Mouse (Mus musculus) spleen, adult 2 months (tissue): Measurements from ENCODE around the gene Utp15.

Experiments used
- CTCF ChIP-seq: fragments of 200-500 bp; IDR thresholded peaks from 2 replicates; pipeline ENCODE4 v1.5.1; 2011; ENCODE audit warnings: mild to moderate bottlenecking, inconsistent platforms; ENCODE audit not compliant: insufficient read depth, insufficient read length, insufficient replicate concordance; ENCODE audit errors: extremely low read depth
- POLR2A ChIP-seq: fragments of 200-500 bp; IDR thresholded peaks from 2 replicates; pipeline ENCODE4 v1.6.1; 2011; ENCODE audit warnings: low read depth, low read length, inconsistent platforms

DNA sequence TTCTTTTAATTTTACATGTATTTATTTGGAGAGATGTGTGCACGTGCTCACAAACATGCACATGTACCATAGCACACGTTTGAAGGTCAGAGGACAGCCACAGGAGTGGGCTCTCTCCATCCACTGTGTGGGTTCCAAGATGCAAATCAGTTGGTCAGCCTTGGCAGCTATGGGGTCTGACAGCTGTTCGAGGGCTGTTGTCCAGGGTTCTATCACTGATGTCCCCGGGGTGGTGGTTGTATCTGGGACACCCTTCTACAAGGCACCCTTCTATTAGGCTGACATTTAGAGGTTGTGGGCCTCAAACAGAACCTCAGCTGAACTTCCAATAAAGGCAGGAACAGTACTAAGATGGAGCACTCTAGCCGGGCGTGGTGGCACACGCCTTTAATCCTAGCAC, 13.4 kb upstream of the Utp15 start:
- TF ChIP-seq CTCF (no peak), POLR2A (no peak)
